Mouse (Mus musculus) bone marrow, adult 2 months (tissue): ENCODE measurements at regions not wholly inside any gene's neighbourhood (a gene's known extent, or its start where the extent isn't known, plus 50 kb on each side); places are given as distances from the start of the nearest gene placed in this dataset.

Experiments used
- CTCF ChIP-seq: fragments of 200-500 bp; IDR thresholded peaks from 2 replicates; pipeline ENCODE4 v1.5.1; 2011; ENCODE audit warnings: low read length, control low read depth; ENCODE audit not compliant: control insufficient read depth, insufficient read depth
- POLR2A ChIP-seq: fragments of 200-500 bp; IDR thresholded peaks from 2 replicates; pipeline ENCODE4 v1.6.1; 2011; ENCODE audit warnings: low read depth, mild to moderate bottlenecking, control low read depth, low read length, borderline replicate concordance; ENCODE audit not compliant: control insufficient read depth

- TF ChIP-seq CTCF (no peak), POLR2A (no peak)
Observed at GRCm38 (mm10) chr1:128680012-128680411, 87.9 kb upstream of the Cxcr4 start.
